Mouse (Mus musculus): ENCODE data around the gene Dvl1. TPM values are rescaled to one million over a fixed set of nuclear protein-coding genes. Genes with fewer than 3 reads are reported as not detected.

Gene Dvl1
- total RNA-seq, 1 experiment: 49.8 TPM

DNA sequence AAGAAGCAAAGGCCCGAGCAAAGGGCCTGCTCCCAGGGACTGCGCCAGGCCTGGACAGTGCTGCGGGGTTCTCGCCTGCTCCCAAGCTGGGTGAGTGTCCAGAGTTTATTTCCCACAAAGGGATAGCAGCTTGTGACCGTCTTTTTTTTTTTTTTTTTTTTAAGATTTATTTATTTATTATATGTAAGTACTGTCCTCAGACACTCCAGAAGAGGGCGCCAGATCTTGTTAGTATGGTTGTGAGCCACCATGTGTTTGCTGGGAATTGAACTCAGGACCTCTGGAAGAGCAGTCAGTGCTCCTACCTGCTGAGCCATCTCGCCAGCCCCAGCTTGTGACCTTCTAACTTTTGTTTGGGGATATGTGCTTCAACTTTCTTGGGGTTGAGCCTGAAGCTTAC lies 26.2 kb upstream of the Dvl1 start:
- TF ChIP-seq CHD2 (IDR thresholded peaks at IDR 0.05; ENCODE audit: low read depth, low read length) (no peak), ZNF384 (IDR thresholded peaks at IDR 0.05; ENCODE audit: low read depth, low read length) (peak; percentile 45)
- no peak for DNase-seq (ENCODE audit: low read depth, low spot score)
- peaks cover 0 to 2% of the 10 kb centered on the region in 2 experiments; a peak in 1 of 4 replicates for H3K4me1 ChIP-seq (ENCODE audit: control insufficient read depth in 2 of 2, insufficient read depth in 2 of 2, low read length in 2 of 2, poor library complexity in 1 of 2)
- no peak overlapping the region for H3K4me3 ChIP-seq (ENCODE audit: insufficient read depth in 1 of 2, low read depth in 1 of 2, low read length in 2 of 2, poor library complexity in 1 of 2, severe bottlenecking in 1 of 2)
- in situ Hi-C loops (cut with MboI; ENCODE audit: low sequenced_read_pairs in 2 of 2, unreplicated experiment in 2 of 2): no loop called here
- H3K36me3 ChIP-seq (ENCODE audit: control insufficient read depth, insufficient read depth, low read length, poor library complexity, severe bottlenecking): peaks cover 55% of the 10 kb centered on the region
- no peaks in the 10 kb centered on the region for H3K9me3 ChIP-seq (ENCODE audit: control insufficient read depth, insufficient read depth, low read depth, low read length)
- H3K9ac ChIP-seq (ENCODE audit: insufficient read depth, low read depth, low read length, poor library complexity, severe bottlenecking): no peak overlapping the region
- H3K27ac ChIP-seq (ENCODE audit: insufficient read depth, low read depth, low read length, poor library complexity, severe bottlenecking): no peak overlapping the region; the same call in 1 of the 2 replicates

DNA sequence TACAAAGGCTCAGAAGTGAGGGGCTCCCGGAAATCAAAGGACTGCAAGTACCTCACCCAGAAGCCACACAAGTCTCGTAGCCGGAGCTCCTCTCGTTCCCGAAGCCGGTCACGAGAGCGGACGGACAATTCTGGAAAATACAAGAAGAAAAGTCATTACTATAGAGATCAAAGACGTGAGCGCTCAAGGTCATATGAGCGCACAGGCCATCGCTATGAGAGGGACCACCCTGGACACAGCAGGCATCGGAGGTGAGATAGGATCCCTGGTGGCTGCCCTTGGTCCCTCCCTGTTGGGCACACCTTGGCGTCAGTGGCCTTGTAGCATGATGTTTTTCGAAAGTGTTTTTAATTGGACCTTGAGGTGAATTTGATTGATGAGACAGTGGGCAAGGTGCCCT lies 23.8 kb upstream of the Dvl1 start:
- H3K4me3 ChIP-seq (ENCODE audit: insufficient read depth in 1 of 2, low read depth in 1 of 2, low read length in 2 of 2, poor library complexity in 1 of 2, severe bottlenecking in 1 of 2): no peak overlapping the region
- H3K36me3 ChIP-seq (ENCODE audit: control insufficient read depth, insufficient read depth, low read length, poor library complexity, severe bottlenecking): peaks cover 42% of the 10 kb centered on the region
- no peaks in the 10 kb centered on the region for H3K9me3 ChIP-seq (ENCODE audit: control insufficient read depth, insufficient read depth, low read depth, low read length)
- no peak for TF ChIP-seq CHD2 (IDR thresholded peaks at IDR 0.05; ENCODE audit: low read depth, low read length)
- no peak for TF ChIP-seq MAFK (IDR thresholded peaks at IDR 0.05; ENCODE audit: insufficient read depth, low read depth, low read length)
- no peak for TF ChIP-seq ZNF384 (IDR thresholded peaks at IDR 0.05; ENCODE audit: low read depth, low read length)
- no peak for TF ChIP-seq ZC3H11A (IDR thresholded peaks at IDR 0.05; ENCODE audit: borderline replicate concordance, low read depth, low read length)
- TF ChIP-seq HCFC1 (IDR thresholded peaks at IDR 0.05; ENCODE audit: borderline replicate concordance, insufficient read depth, low read length): no peak
- no peak for DNase-seq (ENCODE audit: low read depth, low spot score)
- H3K9ac ChIP-seq (ENCODE audit: insufficient read depth, low read depth, low read length, poor library complexity, severe bottlenecking): no peak overlapping the region
- no peaks in the 10 kb centered on the region for H3K4me1 ChIP-seq (ENCODE audit: control insufficient read depth in 2 of 2, insufficient read depth in 2 of 2, low read length in 2 of 2, poor library complexity in 1 of 2)
- no peak overlapping the region for H3K27ac ChIP-seq (ENCODE audit: insufficient read depth, low read depth, low read length, poor library complexity, severe bottlenecking)
- in situ Hi-C loops (cut with MboI; ENCODE audit: low sequenced_read_pairs in 2 of 2, unreplicated experiment in 2 of 2): no loop called here

DNA sequence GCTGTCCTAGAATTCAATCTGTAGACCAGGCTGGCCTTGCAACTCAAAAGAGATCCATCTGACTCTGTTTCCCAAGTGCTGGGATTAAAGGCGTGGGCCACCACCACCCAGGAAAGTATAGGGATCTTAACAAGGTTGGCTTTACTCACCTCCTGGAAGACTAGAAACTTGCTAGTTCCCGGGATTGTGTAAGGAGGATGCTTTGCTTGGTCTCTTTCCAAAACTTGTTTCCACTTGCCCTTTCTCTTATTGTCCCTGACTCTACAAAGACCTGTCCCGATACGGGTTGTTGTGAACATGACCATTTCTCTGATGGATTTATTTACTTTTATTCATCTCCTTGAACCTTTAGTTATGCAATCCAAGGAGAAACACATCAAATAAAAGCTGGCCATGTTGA lies 17.3 kb upstream of the Dvl1 start:
- Histone ChIP-seq H3K36me3 (ENCODE audit: control insufficient read depth, insufficient read depth, low read length, poor library complexity, severe bottlenecking) (peaks cover 3% of the 10 kb centered on the region), H3K9ac (ENCODE audit: insufficient read depth, low read depth, low read length, poor library complexity, severe bottlenecking) (no peak overlapping the region), H3K4me3 (ENCODE audit: insufficient read depth in 1 of 2, low read depth in 1 of 2, low read length in 2 of 2, poor library complexity in 1 of 2, severe bottlenecking in 1 of 2) (no peak overlapping the region), H3K27ac (ENCODE audit: insufficient read depth, low read depth, low read length, poor library complexity, severe bottlenecking) (no peak overlapping the region; the same call in 1 of the 2 replicates), H3K9me3 (ENCODE audit: control insufficient read depth, insufficient read depth, low read depth, low read length) (no peaks in the 10 kb centered on the region), H3K4me1 (ENCODE audit: control insufficient read depth in 2 of 2, insufficient read depth in 2 of 2, low read length in 2 of 2, poor library complexity in 1 of 2) (peaks cover 0 to 6% of the 10 kb centered on the region in 2 experiments; a peak in 1 of 4 replicates)
- in situ Hi-C loops (cut with MboI; ENCODE audit: low sequenced_read_pairs in 2 of 2, unreplicated experiment in 2 of 2): no loop called here
- TF ChIP-seq MAFK (IDR thresholded peaks at IDR 0.05; ENCODE audit: insufficient read depth, low read depth, low read length) (no peak), CHD2 (IDR thresholded peaks at IDR 0.05; ENCODE audit: low read depth, low read length) (no peak), ZNF384 (IDR thresholded peaks at IDR 0.05; ENCODE audit: low read depth, low read length) (no peak), ZC3H11A (IDR thresholded peaks at IDR 0.05; ENCODE audit: borderline replicate concordance, low read depth, low read length) (no peak), HCFC1 (IDR thresholded peaks at IDR 0.05; ENCODE audit: borderline replicate concordance, insufficient read depth, low read length) (no peak)
- DNase-seq (ENCODE audit: low read depth, low spot score): no peak

DNA sequence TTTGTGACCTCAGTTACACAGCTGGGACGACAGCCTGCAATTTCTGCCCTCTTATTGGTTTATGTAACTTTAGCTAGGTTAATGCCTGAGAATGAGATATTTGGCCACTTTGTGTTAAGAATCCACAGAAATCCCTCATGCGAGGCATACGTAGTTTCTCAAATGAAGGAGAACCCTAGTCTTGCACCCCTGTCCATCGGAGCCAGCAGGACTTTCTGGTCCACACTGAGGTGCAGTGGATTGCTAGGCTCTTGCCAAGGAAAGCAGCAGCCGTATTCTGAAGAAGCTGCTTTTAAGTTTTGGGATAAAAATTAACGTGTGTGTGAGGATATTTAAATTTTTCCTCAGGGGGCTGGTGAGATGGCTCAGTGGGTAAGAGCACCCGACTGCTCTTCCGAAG lies 16.6 kb upstream of the Dvl1 start:
- in situ Hi-C loops (cut with MboI; ENCODE audit: low sequenced_read_pairs in 2 of 2, unreplicated experiment in 2 of 2): no loop called here
- Histone ChIP-seq H3K9ac (ENCODE audit: insufficient read depth, low read depth, low read length, poor library complexity, severe bottlenecking) (peak overlapping the region; percentile 47; the same call in 1 of the 2 replicates), H3K4me3 (ENCODE audit: insufficient read depth in 1 of 2, low read depth in 1 of 2, low read length in 2 of 2, poor library complexity in 1 of 2, severe bottlenecking in 1 of 2) (peak overlapping the region; percentile 17 to 64; a peak in 2 of 4 replicates), H3K27ac (ENCODE audit: insufficient read depth, low read depth, low read length, poor library complexity, severe bottlenecking) (0 out of 2 replicates have a peak overlapping the region, but pooled peaks have one; percentile 24), H3K9me3 (ENCODE audit: control insufficient read depth, insufficient read depth, low read depth, low read length) (no peaks in the 10 kb centered on the region), H3K4me1 (ENCODE audit: control insufficient read depth in 2 of 2, insufficient read depth in 2 of 2, low read length in 2 of 2, poor library complexity in 1 of 2) (peaks cover 0 to 6% of the 10 kb centered on the region in 2 experiments; a peak in 1 of 4 replicates), H3K36me3 (ENCODE audit: control insufficient read depth, insufficient read depth, low read length, poor library complexity, severe bottlenecking) (peaks cover 2% of the 10 kb centered on the region; the same call in 1 of the 2 replicates)
- TF ChIP-seq ZNF384 (IDR thresholded peaks at IDR 0.05; ENCODE audit: low read depth, low read length) (no peak), MAFK (IDR thresholded peaks at IDR 0.05; ENCODE audit: insufficient read depth, low read depth, low read length) (no peak), ZC3H11A (IDR thresholded peaks at IDR 0.05; ENCODE audit: borderline replicate concordance, low read depth, low read length) (no peak), HCFC1 (IDR thresholded peaks at IDR 0.05; ENCODE audit: borderline replicate concordance, insufficient read depth, low read length) (no peak), CHD2 (IDR thresholded peaks at IDR 0.05; ENCODE audit: low read depth, low read length) (no peak)
- DNase-seq (ENCODE audit: low read depth, low spot score): no peak

Measured in ES-E14 (cell line).